Mouse (Mus musculus): ENCODE data around the gene Shisa4. TPM values are rescaled to one million over a fixed set of nuclear protein-coding genes. Genes with fewer than 3 reads are reported as not detected.

The Shisa4 gene
- 21.1 and 22.6 TPM in 2 replicates for polyA plus RNA-seq (2012; rRNA removed)

- TF ChIP-seq POLR2A (IDR thresholded peaks at IDR 0.05; ENCODE audit: low read depth, low read length) (no peak), CTCF (conservative IDR thresholded peaks at IDR 0.05; ENCODE audit: insufficient read depth, insufficient read length, low read depth, low read length) (no peak)
- H3K27me3 ChIP-seq (replicated peaks; ENCODE audit: control insufficient read depth, insufficient read depth, low read length), result no peaks in the 10 kb centered on the region
- peak within 1 kb of the TSS; percentile 42; the same call in 1 of the 2 replicates for H3K27ac ChIP-seq (ENCODE audit: insufficient read depth, low read depth, low read length)
- DNase-seq, result peak; percentile 80
- WGBS, result under 1% methylated on average over 38 of the region's 38 CpGs
- no peaks in the 10 kb centered on the region for H3K4me1 ChIP-seq (ENCODE audit: control insufficient read depth, insufficient read depth, low read length)
- H3K36me3 ChIP-seq (ENCODE audit: control insufficient read depth, insufficient read depth, low read length), result no peaks in the 10 kb centered on the region
- peak within 1 kb of the TSS; percentile 60 for H3K4me3 ChIP-seq (ENCODE audit: insufficient read depth, low read depth, low read length)
Measured at GRCm38 (mm10) chr1:135374868-135375581, at the start of gene Shisa4. Gene Shisa4, minus strand, starts transcription at chr1:135375237.

- no peaks in the 10 kb centered on the region for H3K27me3 ChIP-seq (replicated peaks; ENCODE audit: control insufficient read depth, insufficient read depth, low read length)
- TF ChIP-seq CTCF (conservative IDR thresholded peaks at IDR 0.05; ENCODE audit: insufficient read depth, insufficient read length, low read depth, low read length), result no peak
- no peak overlapping the region for H3K4me3 ChIP-seq (ENCODE audit: insufficient read depth, low read depth, low read length)
- H3K4me1 ChIP-seq (ENCODE audit: control insufficient read depth, insufficient read depth, low read length), result no peaks in the 10 kb centered on the region; the same call in 1 of the 2 replicates
- H3K36me3 ChIP-seq (ENCODE audit: control insufficient read depth, insufficient read depth, low read length), result no peaks in the 10 kb centered on the region; the same call in 1 of the 2 replicates
- H3K27ac ChIP-seq (ENCODE audit: insufficient read depth, low read depth, low read length), result no peak overlapping the region
- 91% methylated on average over 6 of the region's 6 CpGs for WGBS
- no peak for DNase-seq
Measured at GRCm38 (mm10) chr1:135422772-135423171, 47.7 kb upstream of the Shisa4 start.

GRCm38 (mm10) chr1:135413996-135414395 lies 39.0 kb upstream of the Shisa4 start:
- Histone ChIP-seq H3K36me3 (ENCODE audit: control insufficient read depth, insufficient read depth, low read length) (peaks cover 5% of the 10 kb centered on the region), H3K27ac (ENCODE audit: insufficient read depth, low read depth, low read length) (no peak overlapping the region), H3K27me3 (replicated peaks; ENCODE audit: control insufficient read depth, insufficient read depth, low read length) (no peaks in the 10 kb centered on the region), H3K4me1 (ENCODE audit: control insufficient read depth, insufficient read depth, low read length) (no peaks in the 10 kb centered on the region; the same call in 1 of the 2 replicates), H3K4me3 (ENCODE audit: insufficient read depth, low read depth, low read length) (no peak overlapping the region)
- TF ChIP-seq POLR2A (IDR thresholded peaks at IDR 0.05; ENCODE audit: low read depth, low read length) (no peak), CTCF (conservative IDR thresholded peaks at IDR 0.05; ENCODE audit: insufficient read depth, insufficient read length, low read depth, low read length) (no peak)
- no peak for DNase-seq

- Histone ChIP-seq H3K27ac (ENCODE audit: insufficient read depth, low read depth, low read length) (no peak overlapping the region), H3K4me1 (ENCODE audit: control insufficient read depth, insufficient read depth, low read length) (no peaks in the 10 kb centered on the region; the same call in 1 of the 2 replicates), H3K27me3 (replicated peaks; ENCODE audit: control insufficient read depth, insufficient read depth, low read length) (no peaks in the 10 kb centered on the region), H3K4me3 (ENCODE audit: insufficient read depth, low read depth, low read length) (no peak overlapping the region), H3K36me3 (ENCODE audit: control insufficient read depth, insufficient read depth, low read length) (peaks cover 3% of the 10 kb centered on the region; the same call in 1 of the 2 replicates)
- TF ChIP-seq POLR2A (IDR thresholded peaks at IDR 0.05; ENCODE audit: low read depth, low read length), result no peak
- TF ChIP-seq CTCF (conservative IDR thresholded peaks at IDR 0.05; ENCODE audit: insufficient read depth, insufficient read length, low read depth, low read length), result no peak
- 83% methylated on average over 4 of the region's 4 CpGs for WGBS
- no peak for DNase-seq
Measured at GRCm38 (mm10) chr1:135412130-135412529, 37.1 kb upstream of the Shisa4 start.

- Histone ChIP-seq H3K36me3 (ENCODE audit: control insufficient read depth, insufficient read depth, low read length) (peaks cover 1% of the 10 kb centered on the region; the same call in 1 of the 2 replicates), H3K27me3 (replicated peaks; ENCODE audit: control insufficient read depth, insufficient read depth, low read length) (no peaks in the 10 kb centered on the region), H3K4me1 (ENCODE audit: control insufficient read depth, insufficient read depth, low read length) (no peaks in the 10 kb centered on the region; the same call in 1 of the 2 replicates), H3K27ac (ENCODE audit: insufficient read depth, low read depth, low read length) (0 out of 2 replicates have a peak overlapping the region, but pooled peaks have one; percentile 14), H3K4me3 (ENCODE audit: insufficient read depth, low read depth, low read length) (no peak overlapping the region)
- TF ChIP-seq CTCF (conservative IDR thresholded peaks at IDR 0.05; ENCODE audit: insufficient read depth, insufficient read length, low read depth, low read length), result no peak
- TF ChIP-seq POLR2A (IDR thresholded peaks at IDR 0.05; ENCODE audit: low read depth, low read length), result no peak
- 43% methylated on average over 2 of the region's 2 CpGs for WGBS
- peak; percentile 74 for DNase-seq
Measured at GRCm38 (mm10) chr1:135410967-135411366, 35.9 kb upstream of the Shisa4 start.

- DNase-seq, result no peak
- 89% methylated on average over 4 of the region's 4 CpGs for WGBS
- H3K27ac ChIP-seq (ENCODE audit: insufficient read depth, low read depth, low read length), result no peak overlapping the region
- H3K4me3 ChIP-seq (ENCODE audit: insufficient read depth, low read depth, low read length), result no peak overlapping the region
- TF ChIP-seq CTCF (conservative IDR thresholded peaks at IDR 0.05; ENCODE audit: insufficient read depth, insufficient read length, low read depth, low read length) (no peak), POLR2A (IDR thresholded peaks at IDR 0.05; ENCODE audit: low read depth, low read length) (no peak)
- H3K36me3 ChIP-seq (ENCODE audit: control insufficient read depth, insufficient read depth, low read length), result peaks cover 11% of the 10 kb centered on the region
- no peaks in the 10 kb centered on the region; the same call in 1 of the 2 replicates for H3K4me1 ChIP-seq (ENCODE audit: control insufficient read depth, insufficient read depth, low read length)
- H3K27me3 ChIP-seq (replicated peaks; ENCODE audit: control insufficient read depth, insufficient read depth, low read length), result no peaks in the 10 kb centered on the region
Measured at GRCm38 (mm10) chr1:135408973-135409372, 33.9 kb upstream of the Shisa4 start.

GRCm38 (mm10) chr1:135405356-135405755 lies 30.3 kb upstream of the Shisa4 start:
- H3K36me3 ChIP-seq (ENCODE audit: control insufficient read depth, insufficient read depth, low read length), result peaks cover 13% of the 10 kb centered on the region
- DNase-seq, result no peak
- H3K4me3 ChIP-seq (ENCODE audit: insufficient read depth, low read depth, low read length), result no peak overlapping the region
- no peaks in the 10 kb centered on the region for H3K27me3 ChIP-seq (replicated peaks; ENCODE audit: control insufficient read depth, insufficient read depth, low read length)
- no peaks in the 10 kb centered on the region for H3K4me1 ChIP-seq (ENCODE audit: control insufficient read depth, insufficient read depth, low read length)
- H3K27ac ChIP-seq (ENCODE audit: insufficient read depth, low read depth, low read length), result no peak overlapping the region
- no peak for TF ChIP-seq POLR2A (IDR thresholded peaks at IDR 0.05; ENCODE audit: low read depth, low read length)
- no peak for TF ChIP-seq CTCF (conservative IDR thresholded peaks at IDR 0.05; ENCODE audit: insufficient read depth, insufficient read length, low read depth, low read length)
- 84% methylated on average over 7 of the region's 7 CpGs for WGBS

Data from kidney, adult 2 months (tissue).